Mouse (Mus musculus) thymus, postnatal 10 days (tissue): ENCODE results near the gene Tceal1.

ENCODE experiments used
- DNase-seq, 2 experiments: peaks; one replicate each; pipeline ENCODE4 v3.0.0; 2021; ENCODE audit warnings: low spot score in 2 of 2

Gene Tceal1

GRCm38 (mm10) chrX:136749329-136749728 lies 41.5 kb downstream of the Tceal1 start:
- no peak for DNase-seq

GRCm38 (mm10) chrX:136755464-136755863 lies 47.7 kb downstream of the Tceal1 start:
- DNase-seq: no peak
